Mouse (Mus musculus): ENCODE data around the gene Zdhhc22. TPM values are rescaled to one million over a fixed set of nuclear protein-coding genes. Genes with fewer than 3 reads are reported as not detected.
A peak's percentile ranks its signal among the peaks of the same experiment; 100 is the strongest.

Zdhhc22 gene
- polyA plus RNA-seq, 1 experiment from 2014 or later = 2.3 TPM

GRCm38 (mm10) chr12:86941734-86942486 lies 48.3 kb downstream of the Zdhhc22 start:
- ATAC-seq (ENCODE audit: low read depth) = 0 out of 2 replicates have a peak, but pooled peaks have one; percentile 16
- Histone ChIP-seq H3K4me1 (ENCODE audit: control insufficient read depth, insufficient read depth, low read length) (0 out of 2 replicates have a peak, but pooled peaks cover 7% of the 10 kb centered on the region), H3K4me3 (ENCODE audit: low read depth, low read length) (no peak overlapping the region), H3K9ac (ENCODE audit: low read depth, low read length) (no peak overlapping the region), H3K4me2 (ENCODE audit: low read depth, low read length) (no peak overlapping the region), H3K27me3 (replicated peaks; ENCODE audit: control insufficient read depth, insufficient read depth, low read length) (no peaks in the 10 kb centered on the region), H3K36me3 (ENCODE audit: control insufficient read depth, insufficient read depth, low read length) (no peaks in the 10 kb centered on the region), H3K27ac (replicated peaks; ENCODE audit: low read depth, low read length) (no peak overlapping the region), H3K9me3 (ENCODE audit: control insufficient read depth, low read length) (no peaks in the 10 kb centered on the region)
- 53% methylated on average over 5 of the region's 5 CpGs for WGBS
- peak; percentile 78 for DNase-seq (ENCODE audit: low spot score)

GRCm38 (mm10) chr12:86941173-86941572 lies 49.1 kb downstream of the Zdhhc22 start:
- Histone ChIP-seq H3K4me1 (ENCODE audit: control insufficient read depth, insufficient read depth, low read length) (0 out of 2 replicates have a peak, but pooled peaks cover 7% of the 10 kb centered on the region), H3K36me3 (ENCODE audit: control insufficient read depth, insufficient read depth, low read length) (no peaks in the 10 kb centered on the region), H3K27ac (replicated peaks; ENCODE audit: low read depth, low read length) (no peak overlapping the region), H3K9me3 (ENCODE audit: control insufficient read depth, low read length) (no peaks in the 10 kb centered on the region), H3K4me2 (ENCODE audit: low read depth, low read length) (no peak overlapping the region), H3K27me3 (replicated peaks; ENCODE audit: control insufficient read depth, insufficient read depth, low read length) (no peaks in the 10 kb centered on the region), H3K4me3 (ENCODE audit: low read depth, low read length) (no peak overlapping the region), H3K9ac (ENCODE audit: low read depth, low read length) (no peak overlapping the region)
- WGBS = 42% methylated on average over 11 of the region's 11 CpGs
- ATAC-seq (ENCODE audit: low read depth) = no peak
- DNase-seq (ENCODE audit: low spot score) = no peak

GRCm38 (mm10) chr12:86938571-86938970 lies 51.7 kb downstream of the Zdhhc22 start:
- DNase-seq (ENCODE audit: low spot score) (no peak), ATAC-seq (ENCODE audit: low read depth) (no peak)
- Histone ChIP-seq H3K27ac (replicated peaks; ENCODE audit: low read depth, low read length) (no peak overlapping the region), H3K4me2 (ENCODE audit: low read depth, low read length) (no peak overlapping the region), H3K4me3 (ENCODE audit: low read depth, low read length) (no peak overlapping the region), H3K36me3 (ENCODE audit: control insufficient read depth, insufficient read depth, low read length) (no peaks in the 10 kb centered on the region), H3K9me3 (ENCODE audit: control insufficient read depth, low read length) (no peaks in the 10 kb centered on the region), H3K4me1 (ENCODE audit: control insufficient read depth, insufficient read depth, low read length) (peaks cover 9% of the 10 kb centered on the region; the same call in 1 of the 2 replicates), H3K27me3 (replicated peaks; ENCODE audit: control insufficient read depth, insufficient read depth, low read length) (no peaks in the 10 kb centered on the region), H3K9ac (ENCODE audit: low read depth, low read length) (no peak overlapping the region)
- WGBS = 69% methylated on average over 9 of the region's 9 CpGs

GRCm38 (mm10) chr12:86936587-86937343 lies 53.5 kb downstream of the Zdhhc22 start:
- H3K9me3 ChIP-seq (ENCODE audit: control insufficient read depth, low read length) = no peaks in the 10 kb centered on the region
- no peak overlapping the region for H3K4me3 ChIP-seq (ENCODE audit: low read depth, low read length)
- 72% methylated on average over 11 of the region's 11 CpGs for WGBS
- H3K4me2 ChIP-seq (ENCODE audit: low read depth, low read length) = no peak overlapping the region
- H3K27ac ChIP-seq (replicated peaks; ENCODE audit: low read depth, low read length) = no peak overlapping the region
- H3K4me1 ChIP-seq (ENCODE audit: control insufficient read depth, insufficient read depth, low read length) = peaks cover 18% of the 10 kb centered on the region; the same call in 1 of the 2 replicates
- ATAC-seq (ENCODE audit: low read depth) (no peak), DNase-seq (ENCODE audit: low spot score) (no peak)
- no peak overlapping the region for H3K9ac ChIP-seq (ENCODE audit: low read depth, low read length)
- H3K36me3 ChIP-seq (ENCODE audit: control insufficient read depth, insufficient read depth, low read length) = no peaks in the 10 kb centered on the region
- H3K27me3 ChIP-seq (replicated peaks; ENCODE audit: control insufficient read depth, insufficient read depth, low read length) = no peaks in the 10 kb centered on the region

GRCm38 (mm10) chr12:86935692-86936282 lies 54.4 kb downstream of the Zdhhc22 start:
- Histone ChIP-seq H3K36me3 (ENCODE audit: control insufficient read depth, insufficient read depth, low read length) (no peaks in the 10 kb centered on the region), H3K9ac (ENCODE audit: low read depth, low read length) (no peak overlapping the region), H3K27ac (replicated peaks; ENCODE audit: low read depth, low read length) (peak overlapping the region; percentile 34; the same call in 1 of the 2 replicates), H3K4me1 (ENCODE audit: control insufficient read depth, insufficient read depth, low read length) (peaks cover 14% of the 10 kb centered on the region; the same call in 1 of the 2 replicates), H3K27me3 (replicated peaks; ENCODE audit: control insufficient read depth, insufficient read depth, low read length) (no peaks in the 10 kb centered on the region), H3K4me2 (ENCODE audit: low read depth, low read length) (no peak overlapping the region), H3K4me3 (ENCODE audit: low read depth, low read length) (no peak overlapping the region), H3K9me3 (ENCODE audit: control insufficient read depth, low read length) (no peaks in the 10 kb centered on the region)
- DNase-seq (ENCODE audit: low spot score) = no peak
- WGBS = 53% methylated on average over 8 of the region's 8 CpGs
- ATAC-seq (ENCODE audit: low read depth) = no peak

- no peak overlapping the region for H3K4me3 ChIP-seq (ENCODE audit: low read depth, low read length)
- no peak overlapping the region for H3K9ac ChIP-seq (ENCODE audit: low read depth, low read length)
- no peaks in the 10 kb centered on the region for H3K36me3 ChIP-seq (ENCODE audit: control insufficient read depth, insufficient read depth, low read length)
- no peak for DNase-seq (ENCODE audit: low spot score)
- WGBS = 70% methylated on average over 1 of the region's 1 CpGs
- ATAC-seq (ENCODE audit: low read depth) = no peak
- H3K4me1 ChIP-seq (ENCODE audit: control insufficient read depth, insufficient read depth, low read length) = peaks cover 14% of the 10 kb centered on the region; the same call in 1 of the 2 replicates
- H3K9me3 ChIP-seq (ENCODE audit: control insufficient read depth, low read length) = no peaks in the 10 kb centered on the region
- H3K27me3 ChIP-seq (replicated peaks; ENCODE audit: control insufficient read depth, insufficient read depth, low read length) = no peaks in the 10 kb centered on the region
- 0 out of 2 replicates have a peak overlapping the region, but pooled peaks have one; percentile 10 for H3K27ac ChIP-seq (replicated peaks; ENCODE audit: low read depth, low read length)
- no peak overlapping the region for H3K4me2 ChIP-seq (ENCODE audit: low read depth, low read length)
Measured at GRCm38 (mm10) chr12:86934748-86935147, 55.5 kb downstream of the Zdhhc22 start.

- H3K9me3 ChIP-seq (ENCODE audit: control insufficient read depth, low read length) = peaks cover 4% of the 10 kb centered on the region; the same call in 1 of the 2 replicates
- no peak overlapping the region for H3K4me3 ChIP-seq (ENCODE audit: low read depth, low read length)
- H3K27me3 ChIP-seq (replicated peaks; ENCODE audit: control insufficient read depth, insufficient read depth, low read length) = no peaks in the 10 kb centered on the region
- H3K36me3 ChIP-seq (ENCODE audit: control insufficient read depth, insufficient read depth, low read length) = no peaks in the 10 kb centered on the region
- H3K4me1 ChIP-seq (ENCODE audit: control insufficient read depth, insufficient read depth, low read length) = peaks cover 11% of the 10 kb centered on the region; the same call in 1 of the 2 replicates
- DNase-seq (ENCODE audit: low spot score) (no peak), ATAC-seq (ENCODE audit: low read depth) (no peak)
- no peak overlapping the region for H3K27ac ChIP-seq (replicated peaks; ENCODE audit: low read depth, low read length)
- H3K4me2 ChIP-seq (ENCODE audit: low read depth, low read length) = no peak overlapping the region
- H3K9ac ChIP-seq (ENCODE audit: low read depth, low read length) = no peak overlapping the region
- 36% methylated on average over 6 of the region's 6 CpGs for WGBS
Measured at GRCm38 (mm10) chr12:86932575-86932952, 57.7 kb downstream of the Zdhhc22 start.

GRCm38 (mm10) chr12:86931919-86932574 lies 58.2 kb downstream of the Zdhhc22 start:
- Histone ChIP-seq H3K4me1 (ENCODE audit: control insufficient read depth, insufficient read depth, low read length) (peaks cover 11% of the 10 kb centered on the region; the same call in 1 of the 2 replicates), H3K4me3 (ENCODE audit: low read depth, low read length) (no peak overlapping the region), H3K27me3 (replicated peaks; ENCODE audit: control insufficient read depth, insufficient read depth, low read length) (no peaks in the 10 kb centered on the region), H3K4me2 (ENCODE audit: low read depth, low read length) (no peak overlapping the region), H3K36me3 (ENCODE audit: control insufficient read depth, insufficient read depth, low read length) (no peaks in the 10 kb centered on the region), H3K9me3 (ENCODE audit: control insufficient read depth, low read length) (peaks cover 4% of the 10 kb centered on the region; the same call in 1 of the 2 replicates), H3K9ac (ENCODE audit: low read depth, low read length) (no peak overlapping the region), H3K27ac (replicated peaks; ENCODE audit: low read depth, low read length) (no peak overlapping the region)
- ATAC-seq (ENCODE audit: low read depth) = no peak
- 18% methylated on average over 7 of the region's 7 CpGs for WGBS
- DNase-seq (ENCODE audit: low spot score) = no peak

Measured in embryonic facial prominence, embryonic 14.5 days (tissue).